Mouse (Mus musculus): ENCODE results near the gene Gm21958.

The Gm21958 gene

GRCm38 (mm10) chr3:54714253-54714652, at the start of gene Gm21958:
Gene Gm21958 (minus strand): TSS chr3:54714353.
- in situ Hi-C loops (cut with MboI, MseI) = no loop called here

- in situ Hi-C loops (cut with MboI, MseI) = no loop called here
Observed at GRCm38 (mm10) chr3:54761258-54761657, 47.1 kb upstream of the Gm21958 start.

DNA sequence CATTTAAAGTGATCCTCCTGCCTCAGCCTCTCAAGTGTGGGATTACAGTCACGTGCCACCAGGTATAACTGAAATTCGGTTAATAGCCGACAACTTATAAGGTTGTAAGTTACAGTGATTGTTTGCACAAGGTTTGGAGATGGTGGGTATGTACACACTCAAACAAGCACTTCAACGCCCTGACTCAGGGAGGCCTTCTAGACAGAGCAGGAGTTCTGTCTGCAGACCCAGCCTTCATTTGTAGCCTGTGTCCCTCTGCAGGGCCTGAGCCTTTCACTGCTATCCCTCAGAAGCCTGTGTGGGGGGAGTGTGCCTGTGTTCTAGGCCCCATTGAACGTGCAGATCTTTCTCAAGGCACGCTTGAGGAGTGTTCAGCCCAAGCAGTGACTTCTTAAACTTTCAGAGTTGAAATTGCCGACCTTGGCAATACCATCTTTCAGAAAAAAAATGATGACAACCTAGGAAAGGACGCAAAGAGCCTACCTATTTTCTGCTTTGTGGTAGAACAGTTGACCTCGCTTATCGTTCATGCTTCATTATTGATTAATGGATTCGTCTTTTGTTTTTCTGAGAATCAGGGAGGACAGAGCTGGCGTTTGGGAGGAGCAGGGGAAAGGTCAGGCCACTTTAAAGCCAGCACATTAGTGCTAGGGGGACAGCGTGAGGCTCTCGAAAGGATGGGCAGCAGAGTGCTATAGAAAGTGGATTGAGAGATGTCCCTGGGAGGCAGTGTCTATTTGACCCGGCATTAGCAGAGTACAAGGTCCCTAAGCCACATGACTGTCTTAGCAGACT, 46.4 kb upstream of the Gm21958 start:
- in situ Hi-C loops (cut with MboI, MseI) = no loop called here

GRCm38 (mm10) chr3:54759211-54759610, 45.1 kb upstream of the Gm21958 start:
- in situ Hi-C loops (cut with MboI, MseI) = no loop called here

DNA sequence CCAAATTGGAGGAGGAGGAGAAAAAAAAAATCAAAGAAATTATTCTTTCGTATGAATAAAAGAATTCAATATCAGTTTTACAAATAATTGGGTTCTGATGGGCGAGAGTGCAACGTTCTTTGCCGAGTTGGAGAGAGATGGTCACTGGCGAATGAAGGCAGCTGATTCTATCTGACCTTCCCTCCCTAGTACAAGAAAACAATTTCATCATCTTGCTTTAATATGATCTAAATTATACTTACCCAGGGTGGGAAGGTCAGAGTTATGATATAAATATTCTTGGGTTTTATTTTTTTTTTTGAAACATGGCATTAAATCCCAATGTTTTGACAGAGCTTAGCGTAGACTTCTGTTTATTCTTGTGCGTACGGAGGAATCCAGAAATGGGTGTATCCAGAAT, 43.3 kb upstream of the Gm21958 start:
- in situ Hi-C loops (cut with MboI, MseI) = no loop called here

DNA sequence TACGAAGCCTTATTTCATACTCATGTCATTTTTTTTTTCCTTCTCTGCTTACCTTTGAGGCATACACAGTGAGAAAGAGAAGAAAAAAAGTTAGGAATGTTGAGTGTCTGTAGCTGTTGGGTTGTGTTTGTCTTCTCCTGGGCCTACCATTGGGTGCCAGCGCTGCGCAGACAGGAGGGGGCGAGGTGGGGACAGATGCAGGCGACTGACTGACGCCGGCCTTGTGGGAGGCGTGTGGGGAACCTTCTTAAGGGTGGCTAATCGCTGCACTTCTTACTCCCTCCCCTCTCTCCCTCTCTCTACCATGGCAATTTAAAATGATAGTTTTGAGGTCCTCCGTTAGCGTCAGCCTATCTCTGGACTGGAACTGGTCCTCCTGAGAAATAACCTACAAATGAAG, 41.9 kb upstream of the Gm21958 start:
- in situ Hi-C loops (cut with MboI, MseI) = no loop called here

GRCm38 (mm10) chr3:54755145-54756041, 41.2 kb upstream of the Gm21958 start, which contains the start of gene Smad9:
Gene Smad9 (plus strand): TSS chr3:54755582.
- in situ Hi-C loops (cut with MboI, MseI) = no loop called here

- in situ Hi-C loops (cut with MboI, MseI) = no loop called here
Observed at GRCm38 (mm10) chr3:54753411-54753810, 39.3 kb upstream of the Gm21958 start.

DNA sequence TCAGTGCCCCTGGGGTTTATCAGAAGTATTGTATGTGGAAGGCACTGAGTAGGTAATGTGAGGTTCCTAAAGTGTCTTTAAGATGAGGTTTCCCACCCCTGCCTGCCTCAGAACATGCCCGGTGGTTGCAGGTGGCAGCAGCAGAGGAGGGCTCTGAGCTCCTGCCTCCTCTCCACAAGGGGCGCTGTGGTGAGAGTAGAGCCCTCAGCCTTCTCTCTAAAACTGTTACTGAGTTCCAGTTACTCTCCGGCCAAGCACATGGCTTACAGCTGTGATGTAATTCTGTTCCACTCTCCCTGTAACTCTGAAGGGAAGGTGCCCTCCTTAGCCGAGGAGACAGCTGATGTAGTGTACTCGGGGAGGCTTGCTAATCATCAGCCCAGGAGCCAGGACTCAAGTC, 31.6 kb upstream of the Gm21958 start:
- in situ Hi-C loops (cut with MboI, MseI) = loop anchor here (25.0 kb wide), 1 partner anchor 883 kb away; the partner anchor contains the start of gene Ufm1

DNA sequence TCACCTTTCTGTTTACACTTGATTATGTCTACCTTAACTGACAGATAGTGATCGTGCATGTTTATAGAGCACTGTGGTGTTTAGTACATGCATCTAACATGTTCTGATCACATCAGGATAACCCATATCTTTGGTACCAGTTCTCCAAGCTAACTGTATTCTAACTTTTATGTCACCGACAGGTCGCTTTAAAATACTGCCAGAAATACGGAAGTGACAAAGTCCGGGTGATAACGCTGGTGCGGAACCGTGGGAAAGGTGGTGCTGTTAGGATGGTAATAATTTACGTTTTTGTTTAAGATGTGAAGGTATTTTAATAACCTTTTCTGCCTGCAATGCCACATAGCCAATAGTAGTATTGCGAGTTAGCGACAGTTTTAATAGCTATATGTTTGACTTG, 27.8 kb upstream of the Gm21958 start:
- in situ Hi-C loops (cut with MboI, MseI) = loop anchor here (25.0 kb wide), 1 partner anchor 880 kb away; the partner anchor contains the start of gene Ufm1

DNA sequence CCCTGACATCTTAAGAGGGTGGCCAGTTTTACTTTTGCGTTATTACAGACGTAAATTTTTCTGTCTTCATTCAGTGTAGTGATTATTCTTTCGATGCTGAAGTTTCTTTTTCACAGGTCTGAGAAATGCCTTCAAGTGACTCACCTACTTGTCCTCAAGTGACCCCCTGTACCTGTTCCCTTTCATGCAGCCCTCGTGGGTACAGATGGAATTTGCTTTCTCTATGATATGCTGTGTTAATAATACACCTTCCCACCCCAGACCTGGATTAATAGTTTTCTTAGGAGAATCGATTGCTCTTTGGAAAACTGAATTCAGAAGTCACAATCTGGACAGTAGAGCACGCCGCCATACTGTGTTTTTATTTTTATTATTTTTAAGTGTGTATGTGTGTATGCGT, 23.2 kb upstream of the Gm21958 start:
- in situ Hi-C loops (cut with MboI, MseI) = loop anchor here (25.0 kb wide), 1 partner anchor 875 kb away; the partner anchor contains the start of gene Ufm1

- in situ Hi-C loops (cut with MboI, MseI) = loop anchor here (25.0 kb wide), 1 partner anchor 874 kb away; the partner anchor contains the start of gene Ufm1
Observed at GRCm38 (mm10) chr3:54736101-54736927, 22.2 kb upstream of the Gm21958 start.

GRCm38 (mm10) chr3:54735247-54736046, 21.3 kb upstream of the Gm21958 start, which contains the start of the genes Exosc8 and Alg5:
Gene Exosc8 (minus strand): TSS chr3:54735393.
Gene Alg5 (plus strand): TSS chr3:54735539.
- in situ Hi-C loops (cut with MboI, MseI) = loop anchor here (25.0 kb wide), 1 partner anchor 873 kb away; the partner anchor contains the start of gene Ufm1

DNA sequence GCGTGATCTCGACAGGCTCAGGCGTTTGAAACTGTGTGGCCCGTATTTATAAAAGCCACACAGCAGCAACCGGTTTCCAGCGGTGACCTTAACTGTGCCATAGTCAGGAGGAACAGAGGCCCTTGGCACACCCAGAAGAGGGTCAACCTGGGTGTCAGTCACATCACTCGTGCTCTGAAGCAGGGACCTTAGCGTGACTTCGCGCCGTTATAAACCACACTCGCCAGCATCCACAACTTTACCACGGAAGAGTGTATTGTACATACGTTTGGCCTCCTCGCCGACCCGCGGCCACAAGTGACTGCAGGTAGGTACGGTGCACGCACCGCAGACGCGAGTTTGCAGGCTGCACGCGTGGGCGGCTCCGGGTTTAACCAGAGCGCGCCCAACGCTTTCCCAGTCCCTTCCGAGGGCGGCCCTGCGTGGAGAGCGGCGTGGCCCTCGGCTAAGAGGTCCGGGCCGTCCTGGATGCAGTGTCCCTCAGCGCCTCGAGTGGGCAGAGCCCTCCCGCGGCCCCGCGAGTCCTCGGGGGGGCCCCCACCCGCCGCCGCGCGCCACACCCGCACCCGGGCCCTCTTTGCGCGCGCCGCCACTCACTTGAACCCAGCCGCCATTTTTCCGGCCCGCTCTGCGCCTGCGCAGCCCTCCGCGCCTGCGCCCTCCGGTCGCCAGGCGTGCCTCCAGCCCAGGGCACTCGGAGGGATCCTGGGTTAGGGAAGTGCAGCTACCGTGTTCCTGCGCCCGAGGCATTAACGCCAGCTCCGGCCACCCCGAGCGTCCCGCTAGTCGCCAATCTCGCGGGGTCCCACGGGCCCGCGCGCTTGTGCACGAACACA, 20.5 kb upstream of the Gm21958 start:
- in situ Hi-C loops (cut with MboI, MseI) = loop anchor here (25.0 kb wide), 1 partner anchor 872 kb away; the partner anchor contains the start of gene Ufm1

DNA sequence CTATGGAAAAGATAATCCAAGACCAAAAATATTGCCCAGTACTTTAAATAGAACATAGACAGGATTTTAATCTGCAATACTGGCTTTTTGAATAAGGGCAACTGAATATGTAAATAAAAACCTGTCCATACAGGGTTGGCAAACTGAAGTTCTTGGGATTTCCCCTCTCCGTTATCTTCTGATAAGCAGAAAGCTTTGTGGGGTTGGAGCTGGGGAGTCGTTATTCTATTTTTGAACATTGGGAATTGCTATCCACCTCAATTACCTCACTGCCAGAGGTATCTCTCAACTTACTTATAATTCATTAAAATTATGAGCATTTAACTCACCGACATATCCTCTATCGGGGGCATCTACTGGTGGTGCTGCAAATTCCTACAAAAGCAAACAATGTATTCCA, 18.2 kb upstream of the Gm21958 start:
- in situ Hi-C loops (cut with MboI, MseI) = loop anchor here (25.0 kb wide), 1 partner anchor 870 kb away; the partner anchor contains the start of gene Ufm1

DNA sequence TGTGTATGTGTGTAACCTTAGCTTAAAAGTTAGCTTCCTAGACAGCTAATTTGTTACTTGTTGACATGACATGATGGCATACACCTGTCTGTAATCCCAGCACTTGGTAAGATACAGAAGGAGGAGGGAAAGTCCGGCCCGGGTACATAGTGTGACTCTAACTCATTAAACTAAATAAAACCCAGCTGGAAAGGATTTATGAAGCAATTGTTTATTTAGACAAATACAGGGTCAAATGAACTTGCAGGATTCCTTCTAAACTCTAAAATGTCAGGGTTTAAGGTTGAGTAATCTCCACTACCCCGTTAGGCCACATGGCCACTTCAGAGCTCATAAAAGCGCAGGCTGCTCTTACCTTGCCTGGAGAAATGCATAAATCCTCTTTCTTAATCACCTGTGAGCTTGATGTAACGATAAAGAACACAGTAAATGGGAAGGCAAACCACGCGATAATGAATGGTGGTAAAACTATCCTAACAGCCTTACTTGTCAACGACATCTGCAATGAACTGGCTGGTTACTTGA, 17.5 kb upstream of the Gm21958 start:
- in situ Hi-C loops (cut with MboI, MseI) = loop anchor here (25.0 kb wide), 1 partner anchor 869 kb away; the partner anchor contains the start of gene Ufm1

DNA sequence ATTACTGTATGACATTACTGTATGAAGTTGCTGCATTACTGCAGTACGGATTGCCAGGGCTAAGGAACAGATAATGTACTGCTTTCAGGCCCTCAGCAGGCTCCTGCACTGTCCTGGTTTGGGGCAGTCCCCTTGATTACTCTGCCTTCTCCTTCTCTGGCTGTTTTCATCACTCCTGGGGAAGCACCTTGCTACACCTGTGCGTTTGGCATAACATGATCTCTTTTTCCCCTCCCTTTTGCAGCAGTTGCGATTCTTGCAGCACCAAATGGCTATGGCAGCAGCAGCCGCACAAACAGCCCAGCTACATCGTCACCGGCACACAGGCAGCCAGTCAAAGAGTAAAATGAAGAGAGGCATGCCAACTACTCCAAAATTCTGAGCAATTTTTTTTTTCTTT, 13.9 kb upstream of the Gm21958 start:
- in situ Hi-C loops (cut with MboI, MseI) = loop anchor here (25.0 kb wide), 1 partner anchor 866 kb away; the partner anchor contains the start of gene Ufm1

- in situ Hi-C loops (cut with MboI, MseI) = loop anchor here (25.0 kb wide), 1 partner anchor 865 kb away; the partner anchor contains the start of gene Ufm1
Observed at GRCm38 (mm10) chr3:54727588-54727987, 13.4 kb upstream of the Gm21958 start.

DNA sequence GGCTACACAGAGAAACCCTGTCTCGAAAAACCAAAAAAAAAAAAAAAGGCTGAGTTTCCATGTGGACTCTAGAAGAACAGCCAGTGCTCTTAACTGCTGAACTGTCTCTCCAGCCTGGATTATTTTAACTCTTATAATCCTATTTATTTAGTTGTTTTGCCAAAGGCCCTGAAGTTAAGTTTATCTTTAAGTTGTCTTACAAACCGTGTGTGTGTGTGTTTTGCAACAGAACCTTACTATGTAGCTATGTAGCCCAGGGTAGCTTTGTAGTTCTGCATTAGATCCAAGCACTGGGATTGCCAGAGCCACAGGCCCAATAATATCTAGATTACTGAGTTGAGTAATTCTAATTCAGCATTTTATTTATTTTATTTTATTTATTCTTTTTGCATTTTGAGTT, 11.2 kb upstream of the Gm21958 start:
- in situ Hi-C loops (cut with MboI, MseI) = loop anchor here (25.0 kb wide), 1 partner anchor 863 kb away; the partner anchor contains the start of gene Ufm1
